Mouse (Mus musculus): ENCODE measurements at regions not wholly inside any gene's neighbourhood (a gene's known extent, or its start where the extent isn't known, plus 50 kb on each side); places are given as distances from the start of the nearest gene placed in this dataset.
"Not testable (repeated sequence)": the region's sequence is repeated elsewhere in the genome, so short reads cannot be mapped to it uniquely, and the experiment has no call there.

DNA sequence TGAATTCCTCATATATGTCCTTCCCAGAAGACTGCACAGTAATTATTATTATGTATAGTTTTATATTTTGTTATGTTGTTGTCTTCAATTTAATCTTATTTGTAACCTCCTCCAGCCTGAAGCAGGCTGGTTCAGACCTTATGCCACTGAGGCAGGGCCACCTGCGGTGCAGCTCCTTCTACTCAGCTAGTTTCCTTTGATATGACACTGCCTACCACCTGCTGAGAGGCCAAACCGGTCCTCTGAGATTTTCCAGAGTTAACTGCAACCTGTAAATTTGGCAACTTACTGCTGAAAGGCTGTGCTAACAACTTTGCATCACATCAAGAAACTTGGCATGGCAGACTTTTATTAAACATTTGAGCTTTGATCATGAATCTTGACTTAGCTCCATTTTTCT lies 691.3 kb downstream of the Dad1 start:
- H3K27me3 ChIP-seq (replicated peaks; ENCODE audit: control insufficient read depth, insufficient read depth, low read length), result no peaks in the 10 kb centered on the region

GRCm38 (mm10) chr14:53560146-53560545 lies 693.8 kb downstream of the Dad1 start:
- WGBS, result 74% methylated on average over 5 of the region's 5 CpGs
- DNase-seq; H3K27me3 ChIP-seq (replicated peaks; ENCODE audit: control insufficient read depth, insufficient read depth, low read length); H3K36me3 ChIP-seq (ENCODE audit: control insufficient read depth, insufficient read depth, low read length); H3K27ac ChIP-seq (ENCODE audit: insufficient read depth, low read depth, low read length); H3K4me3 ChIP-seq (ENCODE audit: insufficient read depth, low read depth, low read length); H3K4me1 ChIP-seq (ENCODE audit: control insufficient read depth, insufficient read depth, low read length): not testable (repeated sequence)

More for the DNA sequence above, 691.3 kb downstream of the Dad1 start:
- WGBS, result 50% methylated on average over 2 of the region's 2 CpGs
- H3K36me3 ChIP-seq (ENCODE audit: control insufficient read depth, insufficient read depth, low read length), result no peaks in the 10 kb centered on the region
- DNase-seq, result no peak
- H3K27ac ChIP-seq (ENCODE audit: insufficient read depth, low read depth, low read length), result no peak overlapping the region
- H3K4me1 ChIP-seq (ENCODE audit: control insufficient read depth, insufficient read depth, low read length), result no peaks in the 10 kb centered on the region
- H3K4me3 ChIP-seq (ENCODE audit: insufficient read depth, low read depth, low read length), result no peak overlapping the region
- TF ChIP-seq POLR2A (IDR thresholded peaks at IDR 0.05; ENCODE audit: low read depth, low read length) (no peak), CTCF (conservative IDR thresholded peaks at IDR 0.05; ENCODE audit: insufficient read depth, insufficient read length, low read depth, low read length) (no peak)

- not testable (repeated sequence) for H3K4me1 ChIP-seq (ENCODE audit: control insufficient read depth, insufficient read depth, low read length); DNase-seq; H3K36me3 ChIP-seq (ENCODE audit: control insufficient read depth, insufficient read depth, low read length); H3K4me3 ChIP-seq (ENCODE audit: insufficient read depth, low read depth, low read length); H3K27me3 ChIP-seq (replicated peaks; ENCODE audit: control insufficient read depth, insufficient read depth, low read length); H3K27ac ChIP-seq (ENCODE audit: insufficient read depth, low read depth, low read length)
Observed at GRCm38 (mm10) chr14:53559386-53559920, 694.5 kb downstream of the Dad1 start.

DNA sequence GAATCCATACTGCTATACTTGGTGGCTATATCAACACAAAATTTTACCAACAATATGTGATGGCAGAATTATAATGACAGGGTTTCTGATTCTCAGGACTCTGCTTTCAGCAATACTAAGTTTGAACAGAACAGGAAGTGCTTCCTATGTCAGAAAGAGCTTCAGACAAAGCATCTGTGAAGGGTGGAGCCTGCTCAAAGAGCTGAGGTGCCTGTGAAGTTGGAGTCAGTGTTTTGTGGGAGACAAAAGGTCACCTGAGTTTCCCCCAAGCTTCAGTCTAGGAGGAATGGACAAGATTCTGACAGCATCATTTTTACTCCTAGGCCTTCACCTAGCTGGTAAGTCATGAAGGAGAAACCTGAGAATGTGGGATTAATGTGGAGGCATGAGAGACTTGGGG lies 700.1 kb downstream of the Dad1 start:
- Histone ChIP-seq H3K27ac (ENCODE audit: insufficient read depth, low read depth, low read length) (no peak overlapping the region), H3K4me1 (ENCODE audit: control insufficient read depth, insufficient read depth, low read length) (no peaks in the 10 kb centered on the region), H3K36me3 (ENCODE audit: control insufficient read depth, insufficient read depth, low read length) (no peaks in the 10 kb centered on the region), H3K4me3 (ENCODE audit: insufficient read depth, low read depth, low read length) (no peak overlapping the region), H3K27me3 (replicated peaks; ENCODE audit: control insufficient read depth, insufficient read depth, low read length) (no peaks in the 10 kb centered on the region)
- DNase-seq, result no peak
- TF ChIP-seq CTCF (conservative IDR thresholded peaks at IDR 0.05; ENCODE audit: insufficient read depth, insufficient read length, low read depth, low read length) (no peak), POLR2A (IDR thresholded peaks at IDR 0.05; ENCODE audit: low read depth, low read length) (no peak)

GRCm38 (mm10) chr14:53547365-53547764 lies 706.5 kb downstream of the Dad1 start:
- H3K4me3 ChIP-seq (ENCODE audit: insufficient read depth, low read depth, low read length); DNase-seq; H3K4me1 ChIP-seq (ENCODE audit: control insufficient read depth, insufficient read depth, low read length); H3K27ac ChIP-seq (ENCODE audit: insufficient read depth, low read depth, low read length); H3K27me3 ChIP-seq (replicated peaks; ENCODE audit: control insufficient read depth, insufficient read depth, low read length); H3K36me3 ChIP-seq (ENCODE audit: control insufficient read depth, insufficient read depth, low read length): not testable (repeated sequence)

DNA sequence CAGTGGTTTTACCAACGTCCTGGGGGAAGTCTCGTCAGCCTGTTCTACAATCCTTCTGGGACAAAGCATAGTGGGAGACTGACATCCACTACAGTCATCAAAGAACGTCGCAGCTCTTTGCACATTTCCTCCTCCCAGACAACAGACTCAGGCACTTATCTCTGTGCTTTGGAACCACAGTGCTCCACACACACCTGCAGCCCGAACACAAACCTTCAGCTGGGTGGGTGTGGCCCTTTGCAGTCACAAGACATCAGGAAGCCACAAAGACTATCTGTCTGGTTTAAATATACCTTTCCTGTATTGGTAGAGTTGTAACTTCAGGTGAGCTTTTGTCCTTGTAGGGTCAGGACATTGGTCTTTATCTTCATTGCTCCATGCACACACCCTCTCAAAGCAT lies 708.6 kb downstream of the Dad1 start:
- no peak overlapping the region for H3K4me3 ChIP-seq (ENCODE audit: insufficient read depth, low read depth, low read length)
- H3K27me3 ChIP-seq (replicated peaks; ENCODE audit: control insufficient read depth, insufficient read depth, low read length), result no peaks in the 10 kb centered on the region
- DNase-seq, result no peak
- no peak for TF ChIP-seq POLR2A (IDR thresholded peaks at IDR 0.05; ENCODE audit: low read depth, low read length)
- TF ChIP-seq CTCF (conservative IDR thresholded peaks at IDR 0.05; ENCODE audit: insufficient read depth, insufficient read length, low read depth, low read length), result no peak
- H3K4me1 ChIP-seq (ENCODE audit: control insufficient read depth, insufficient read depth, low read length), result no peaks in the 10 kb centered on the region
- no peaks in the 10 kb centered on the region for H3K36me3 ChIP-seq (ENCODE audit: control insufficient read depth, insufficient read depth, low read length)
- WGBS, result 65% methylated on average over 5 of the region's 5 CpGs
- no peak overlapping the region for H3K27ac ChIP-seq (ENCODE audit: insufficient read depth, low read depth, low read length)

DNA sequence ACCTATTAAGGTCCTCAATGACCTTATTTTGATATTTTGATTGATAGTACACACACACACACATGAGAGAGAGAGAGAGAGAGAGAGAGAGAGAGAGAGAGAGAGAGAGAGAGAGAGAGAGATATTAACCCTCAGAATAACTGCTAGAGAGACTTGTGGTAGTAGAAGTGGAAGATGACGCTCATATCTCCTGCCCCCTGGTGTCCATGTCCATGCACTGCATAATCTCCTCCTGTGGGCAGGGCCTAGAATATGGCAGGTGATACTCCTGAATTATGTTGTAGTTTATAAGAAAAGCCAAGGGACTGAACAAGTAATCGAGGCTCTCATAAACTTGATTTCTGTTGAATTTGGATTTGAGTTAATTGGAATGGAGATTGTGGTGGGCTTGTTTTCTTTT lies 712.3 kb downstream of the Dad1 start:
- not testable (repeated sequence) for H3K36me3 ChIP-seq (ENCODE audit: control insufficient read depth, insufficient read depth, low read length); H3K4me3 ChIP-seq (ENCODE audit: insufficient read depth, low read depth, low read length); H3K4me1 ChIP-seq (ENCODE audit: control insufficient read depth, insufficient read depth, low read length); H3K27me3 ChIP-seq (replicated peaks; ENCODE audit: control insufficient read depth, insufficient read depth, low read length); H3K27ac ChIP-seq (ENCODE audit: insufficient read depth, low read depth, low read length)
- DNase-seq, result peak; percentile 8
- 52% methylated on average over 2 of the region's 2 CpGs for WGBS
- TF ChIP-seq CTCF (conservative IDR thresholded peaks at IDR 0.05; ENCODE audit: insufficient read depth, insufficient read length, low read depth, low read length), result peak; percentile 38; the same call in 1 of the 2 replicates

GRCm38 (mm10) chr14:53537895-53538294 lies 716.0 kb downstream of the Dad1 start:
- H3K27me3 ChIP-seq (replicated peaks; ENCODE audit: control insufficient read depth, insufficient read depth, low read length); H3K4me3 ChIP-seq (ENCODE audit: insufficient read depth, low read depth, low read length); DNase-seq; H3K27ac ChIP-seq (ENCODE audit: insufficient read depth, low read depth, low read length); H3K36me3 ChIP-seq (ENCODE audit: control insufficient read depth, insufficient read depth, low read length); H3K4me1 ChIP-seq (ENCODE audit: control insufficient read depth, insufficient read depth, low read length): not testable (repeated sequence)
- WGBS, result 58% methylated on average over 7 of the region's 7 CpGs

DNA sequence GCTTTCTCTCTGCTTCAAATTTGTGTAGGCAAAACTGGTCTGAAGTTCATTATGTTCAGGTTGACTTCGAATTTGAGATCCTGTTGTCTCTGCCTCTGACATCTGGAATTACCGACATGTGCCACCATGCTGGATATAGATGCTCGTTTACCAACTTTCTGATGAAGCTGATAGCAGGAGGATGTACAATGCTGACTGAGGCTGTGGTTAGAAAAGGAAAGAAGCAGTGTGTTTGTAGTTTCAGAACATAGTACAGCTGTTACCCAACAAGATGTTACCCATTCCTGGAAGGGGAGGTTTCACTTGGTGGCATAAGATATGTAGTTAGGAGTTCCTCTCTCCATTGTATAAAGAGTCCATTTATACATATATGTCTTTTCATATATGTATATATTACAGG lies 730.5 kb downstream of the Dad1 start:
- H3K36me3 ChIP-seq (ENCODE audit: control insufficient read depth, insufficient read depth, low read length); H3K27me3 ChIP-seq (replicated peaks; ENCODE audit: control insufficient read depth, insufficient read depth, low read length); DNase-seq; H3K4me1 ChIP-seq (ENCODE audit: control insufficient read depth, insufficient read depth, low read length); H3K4me3 ChIP-seq (ENCODE audit: insufficient read depth, low read depth, low read length); H3K27ac ChIP-seq (ENCODE audit: insufficient read depth, low read depth, low read length): not testable (repeated sequence)
- WGBS, result no CpG with 5 or more reads among the region's 3 CpGs

DNA sequence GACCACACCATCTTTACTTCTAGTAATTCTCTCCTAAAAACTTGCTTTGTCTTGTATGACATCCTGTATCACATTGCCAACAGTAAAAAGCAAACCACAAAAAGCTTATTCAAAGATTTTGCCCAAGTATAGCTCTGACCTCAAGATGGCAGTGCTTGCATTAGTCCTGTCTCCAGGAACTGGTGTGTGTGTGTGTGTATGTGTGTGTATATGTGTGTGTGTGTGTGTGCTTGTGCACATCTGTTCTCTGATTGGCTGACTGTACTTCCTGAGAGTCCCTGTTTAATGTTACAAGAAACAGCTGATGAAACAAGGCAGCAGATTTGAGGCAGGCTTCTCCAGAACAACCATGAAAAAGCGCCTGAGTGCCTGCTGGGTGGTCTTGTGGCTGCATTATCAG lies 735.0 kb downstream of the Dad1 start:
- H3K27ac ChIP-seq (ENCODE audit: insufficient read depth, low read depth, low read length); H3K27me3 ChIP-seq (replicated peaks; ENCODE audit: control insufficient read depth, insufficient read depth, low read length); DNase-seq; H3K4me1 ChIP-seq (ENCODE audit: control insufficient read depth, insufficient read depth, low read length); H3K4me3 ChIP-seq (ENCODE audit: insufficient read depth, low read depth, low read length); H3K36me3 ChIP-seq (ENCODE audit: control insufficient read depth, insufficient read depth, low read length): not testable (repeated sequence)
- no CpG with 5 or more reads among the region's 1 CpGs for WGBS

- H3K4me1 ChIP-seq (ENCODE audit: control insufficient read depth, insufficient read depth, low read length); H3K27me3 ChIP-seq (replicated peaks; ENCODE audit: control insufficient read depth, insufficient read depth, low read length); DNase-seq; H3K36me3 ChIP-seq (ENCODE audit: control insufficient read depth, insufficient read depth, low read length); H3K4me3 ChIP-seq (ENCODE audit: insufficient read depth, low read depth, low read length); H3K27ac ChIP-seq (ENCODE audit: insufficient read depth, low read depth, low read length): not testable (repeated sequence)
- WGBS, result no CpG with 5 or more reads among the region's 10 CpGs
Observed at GRCm38 (mm10) chr14:53516623-53517238, 737.2 kb downstream of the Dad1 start.

All from kidney, adult 2 months (tissue).